Mouse (Mus musculus): Measurements from ENCODE around the gene Cdadc1. TPM values are rescaled to one million over a fixed set of nuclear protein-coding genes. Genes with fewer than 3 reads are reported as not detected.
A peak's percentile ranks its signal among the peaks of the same experiment; 100 is the strongest.

Cdadc1 gene
- polyA plus RNA-seq, 1 experiment from 2014 or later: 25.6 TPM

- H3K9ac ChIP-seq (ENCODE audit: low read length): no peak overlapping the region
- no peaks in the 10 kb centered on the region for H3K27me3 ChIP-seq (ENCODE audit: control insufficient read depth, insufficient read depth, low read length)
- ATAC-seq (replicated peaks; ENCODE audit: low FRiP score) (no peak; the same call in 1 of the 2 replicates), DNase-seq (ENCODE audit: low spot score) (peak; percentile 42)
- H3K4me1 ChIP-seq (replicated peaks; ENCODE audit: control insufficient read depth, insufficient read depth, low read length): no peaks in the 10 kb centered on the region
- H3K4me3 ChIP-seq (ENCODE audit: low read depth, low read length): no peak overlapping the region
- H3K36me3 ChIP-seq (ENCODE audit: control insufficient read depth, insufficient read depth, low read length): no peaks in the 10 kb centered on the region; the same call in 1 of the 2 replicates
- 64% methylated on average over 5 of the region's 5 CpGs for WGBS
- H3K27ac ChIP-seq (ENCODE audit: low read depth, low read length): no peak overlapping the region
- no peaks in the 10 kb centered on the region for H3K9me3 ChIP-seq (ENCODE audit: control insufficient read depth, low read length)
- no peak overlapping the region for H3K4me2 ChIP-seq (ENCODE audit: low read depth, low read length, severe bottlenecking)
Observed at GRCm38 (mm10) chr14:59633295-59633898, 35.6 kb upstream of the Cdadc1 start.

GRCm38 (mm10) chr14:59632067-59632466, 34.3 kb upstream of the Cdadc1 start:
- no peaks in the 10 kb centered on the region for H3K9me3 ChIP-seq (ENCODE audit: control insufficient read depth, low read length)
- no peaks in the 10 kb centered on the region for H3K4me1 ChIP-seq (replicated peaks; ENCODE audit: control insufficient read depth, insufficient read depth, low read length)
- 96% methylated on average over 6 of the region's 6 CpGs for WGBS
- no peaks in the 10 kb centered on the region for H3K27me3 ChIP-seq (ENCODE audit: control insufficient read depth, insufficient read depth, low read length)
- no peak overlapping the region for H3K27ac ChIP-seq (ENCODE audit: low read depth, low read length)
- H3K36me3 ChIP-seq (ENCODE audit: control insufficient read depth, insufficient read depth, low read length): no peaks in the 10 kb centered on the region; the same call in 1 of the 2 replicates
- no peak overlapping the region for H3K4me3 ChIP-seq (ENCODE audit: low read depth, low read length)
- H3K9ac ChIP-seq (ENCODE audit: low read length): no peak overlapping the region
- ATAC-seq (replicated peaks; ENCODE audit: low FRiP score) (no peak), DNase-seq (ENCODE audit: low spot score) (no peak)
- H3K4me2 ChIP-seq (ENCODE audit: low read depth, low read length, severe bottlenecking): no peak overlapping the region

- H3K27ac ChIP-seq (ENCODE audit: low read depth, low read length): no peak overlapping the region
- DNase-seq (ENCODE audit: low spot score) (no peak), ATAC-seq (replicated peaks; ENCODE audit: low FRiP score) (no peak)
- H3K27me3 ChIP-seq (ENCODE audit: control insufficient read depth, insufficient read depth, low read length): no peaks in the 10 kb centered on the region; the same call in 1 of the 2 replicates
- H3K4me2 ChIP-seq (ENCODE audit: low read depth, low read length, severe bottlenecking): no peak overlapping the region
- no peaks in the 10 kb centered on the region for H3K4me1 ChIP-seq (replicated peaks; ENCODE audit: control insufficient read depth, insufficient read depth, low read length)
- no peak overlapping the region for H3K4me3 ChIP-seq (ENCODE audit: low read depth, low read length)
- no peak overlapping the region for H3K9ac ChIP-seq (ENCODE audit: low read length)
- 82% methylated on average over 9 of the region's 9 CpGs for WGBS
- H3K36me3 ChIP-seq (ENCODE audit: control insufficient read depth, insufficient read depth, low read length): no peaks in the 10 kb centered on the region; the same call in 1 of the 2 replicates
- no peaks in the 10 kb centered on the region for H3K9me3 ChIP-seq (ENCODE audit: control insufficient read depth, low read length)
Observed at GRCm38 (mm10) chr14:59630096-59630495, 32.3 kb upstream of the Cdadc1 start.

- DNase-seq (ENCODE audit: low spot score) (no peak), ATAC-seq (replicated peaks; ENCODE audit: low FRiP score) (no peak)
- Histone ChIP-seq H3K27me3 (ENCODE audit: control insufficient read depth, insufficient read depth, low read length) (no peaks in the 10 kb centered on the region; the same call in 1 of the 2 replicates), H3K4me3 (ENCODE audit: low read depth, low read length) (no peak overlapping the region; the same call in 1 of the 2 replicates), H3K9ac (ENCODE audit: low read length) (no peak overlapping the region), H3K4me1 (replicated peaks; ENCODE audit: control insufficient read depth, insufficient read depth, low read length) (no peaks in the 10 kb centered on the region), H3K36me3 (ENCODE audit: control insufficient read depth, insufficient read depth, low read length) (no peaks in the 10 kb centered on the region; the same call in 1 of the 2 replicates), H3K4me2 (ENCODE audit: low read depth, low read length, severe bottlenecking) (no peak overlapping the region), H3K27ac (ENCODE audit: low read depth, low read length) (no peak overlapping the region), H3K9me3 (ENCODE audit: control insufficient read depth, low read length) (no peaks in the 10 kb centered on the region)
- 88% methylated on average over 15 of the region's 15 CpGs for WGBS
Observed at GRCm38 (mm10) chr14:59629308-59629707, 31.5 kb upstream of the Cdadc1 start.

- Histone ChIP-seq H3K9ac (ENCODE audit: low read length) (peak overlapping the region; percentile 89), H3K27me3 (ENCODE audit: control insufficient read depth, insufficient read depth, low read length) (no peaks in the 10 kb centered on the region; the same call in 1 of the 2 replicates), H3K36me3 (ENCODE audit: control insufficient read depth, insufficient read depth, low read length) (no peaks in the 10 kb centered on the region; the same call in 1 of the 2 replicates), H3K4me1 (replicated peaks; ENCODE audit: control insufficient read depth, insufficient read depth, low read length) (no peaks in the 10 kb centered on the region), H3K27ac (ENCODE audit: low read depth, low read length) (peak overlapping the region; percentile 68), H3K9me3 (ENCODE audit: control insufficient read depth, low read length) (no peaks in the 10 kb centered on the region), H3K4me3 (ENCODE audit: low read depth, low read length) (peak overlapping the region; percentile 78), H3K4me2 (ENCODE audit: low read depth, low read length, severe bottlenecking) (peak overlapping the region; percentile 62)
- peak; percentile 70 for DNase-seq (ENCODE audit: low spot score)
- WGBS: 8% methylated on average over 7 of the region's 7 CpGs
- ATAC-seq (replicated peaks; ENCODE audit: low FRiP score): peak; percentile 45; the same call in 1 of the 2 replicates
Observed at GRCm38 (mm10) chr14:59627823-59628222, 30.1 kb upstream of the Cdadc1 start.

GRCm38 (mm10) chr14:59627142-59627680, 29.5 kb upstream of the Cdadc1 start:
- H3K4me2 ChIP-seq (ENCODE audit: low read depth, low read length, severe bottlenecking): peak overlapping the region; percentile 62; the same call in 1 of the 2 replicates
- H3K9ac ChIP-seq (ENCODE audit: low read length): peak overlapping the region; percentile 89
- DNase-seq (ENCODE audit: low spot score) (no peak), ATAC-seq (replicated peaks; ENCODE audit: low FRiP score) (no peak)
- peak overlapping the region; percentile 68; the same call in 1 of the 2 replicates for H3K27ac ChIP-seq (ENCODE audit: low read depth, low read length)
- no peaks in the 10 kb centered on the region for H3K4me1 ChIP-seq (replicated peaks; ENCODE audit: control insufficient read depth, insufficient read depth, low read length)
- H3K4me3 ChIP-seq (ENCODE audit: low read depth, low read length): peak overlapping the region; percentile 78
- H3K9me3 ChIP-seq (ENCODE audit: control insufficient read depth, low read length): no peaks in the 10 kb centered on the region
- H3K36me3 ChIP-seq (ENCODE audit: control insufficient read depth, insufficient read depth, low read length): no peaks in the 10 kb centered on the region; the same call in 1 of the 2 replicates
- no peaks in the 10 kb centered on the region; the same call in 1 of the 2 replicates for H3K27me3 ChIP-seq (ENCODE audit: control insufficient read depth, insufficient read depth, low read length)
- WGBS: 8% methylated on average over 9 of the region's 9 CpGs

GRCm38 (mm10) chr14:59626711-59627110, 29.0 kb upstream of the Cdadc1 start:
- H3K9ac ChIP-seq (ENCODE audit: low read length): peak overlapping the region; percentile 89
- WGBS: 8% methylated on average over 8 of the region's 8 CpGs
- ATAC-seq (replicated peaks; ENCODE audit: low FRiP score) (no peak), DNase-seq (ENCODE audit: low spot score) (no peak)
- H3K36me3 ChIP-seq (ENCODE audit: control insufficient read depth, insufficient read depth, low read length): no peaks in the 10 kb centered on the region; the same call in 1 of the 2 replicates
- H3K27me3 ChIP-seq (ENCODE audit: control insufficient read depth, insufficient read depth, low read length): no peaks in the 10 kb centered on the region; the same call in 1 of the 2 replicates
- peak overlapping the region; percentile 62 for H3K4me2 ChIP-seq (ENCODE audit: low read depth, low read length, severe bottlenecking)
- H3K4me3 ChIP-seq (ENCODE audit: low read depth, low read length): peak overlapping the region; percentile 78
- peak overlapping the region; percentile 68; the same call in 1 of the 2 replicates for H3K27ac ChIP-seq (ENCODE audit: low read depth, low read length)
- H3K4me1 ChIP-seq (replicated peaks; ENCODE audit: control insufficient read depth, insufficient read depth, low read length): no peaks in the 10 kb centered on the region
- no peaks in the 10 kb centered on the region for H3K9me3 ChIP-seq (ENCODE audit: control insufficient read depth, low read length)

- Histone ChIP-seq H3K27me3 (ENCODE audit: control insufficient read depth, insufficient read depth, low read length) (no peaks in the 10 kb centered on the region; the same call in 1 of the 2 replicates), H3K9me3 (ENCODE audit: control insufficient read depth, low read length) (no peaks in the 10 kb centered on the region), H3K27ac (ENCODE audit: low read depth, low read length) (peak overlapping the region; percentile 75), H3K4me1 (replicated peaks; ENCODE audit: control insufficient read depth, insufficient read depth, low read length) (no peaks in the 10 kb centered on the region), H3K9ac (ENCODE audit: low read length) (peak overlapping the region; percentile 89), H3K4me3 (ENCODE audit: low read depth, low read length) (peak overlapping the region; percentile 78), H3K36me3 (ENCODE audit: control insufficient read depth, insufficient read depth, low read length) (no peaks in the 10 kb centered on the region), H3K4me2 (ENCODE audit: low read depth, low read length, severe bottlenecking) (peak overlapping the region; percentile 62)
- peak; percentile 83 for DNase-seq (ENCODE audit: low spot score)
- under 1% methylated on average over 51 of the region's 51 CpGs for WGBS
- ATAC-seq (replicated peaks; ENCODE audit: low FRiP score): peak; percentile 40
Observed at GRCm38 (mm10) chr14:59625806-59626364, 28.1 kb upstream of the Cdadc1 start.
